Mouse (Mus musculus) layer of hippocampus, postnatal 10 days (tissue): ENCODE results near the gene Kif1b. TPM values are rescaled to one million over a fixed set of nuclear protein-coding genes. Genes with fewer than 3 reads are reported as not detected.
A peak's percentile ranks its signal among the peaks of the same experiment; 100 is the strongest.
"Not testable (repeated sequence)": the region's sequence is repeated elsewhere in the genome, so short reads cannot be mapped to it uniquely, and the experiment has no call there.

ENCODE experiments used
- DNase-seq, 2 experiments: peaks; one replicate each; pipeline ENCODE4 v3.0.0; 2021; ENCODE audit warnings: low spot score in 2 of 2
- total RNA-seq, 2 experiments: library from RNA; stranded (reverse); gene quantifications; 2 replicates each; pipeline ENCODE4 v1.2.3; 2021

The Kif1b gene
- total RNA-seq, 2 experiments from 2014 or later: 402 to 413 TPM

- no peak for DNase-seq
Measured at GRCm38 (mm10) chr4:149226311-149226710, 81.2 kb downstream of the Kif1b start.

DNA sequence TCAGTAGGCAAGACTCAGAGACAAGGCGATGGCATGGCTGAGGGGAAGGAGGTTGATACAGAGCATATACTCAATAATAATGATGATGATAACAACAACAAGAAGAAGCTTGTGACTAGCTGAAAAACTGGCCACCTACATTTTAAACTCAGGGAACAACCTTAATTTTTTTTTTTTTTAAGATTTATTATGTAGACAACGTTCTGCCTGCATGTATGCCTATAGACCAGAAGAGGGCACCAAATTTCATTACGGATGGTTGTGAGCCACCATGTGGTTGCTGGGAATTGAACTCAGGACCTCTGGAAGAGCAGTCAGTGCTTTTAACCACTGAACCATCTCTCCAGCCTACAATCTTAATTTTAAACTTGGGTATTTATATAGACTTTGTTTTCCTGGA is 84.0 kb downstream of the Kif1b start:
- DNase-seq: no peak

DNA sequence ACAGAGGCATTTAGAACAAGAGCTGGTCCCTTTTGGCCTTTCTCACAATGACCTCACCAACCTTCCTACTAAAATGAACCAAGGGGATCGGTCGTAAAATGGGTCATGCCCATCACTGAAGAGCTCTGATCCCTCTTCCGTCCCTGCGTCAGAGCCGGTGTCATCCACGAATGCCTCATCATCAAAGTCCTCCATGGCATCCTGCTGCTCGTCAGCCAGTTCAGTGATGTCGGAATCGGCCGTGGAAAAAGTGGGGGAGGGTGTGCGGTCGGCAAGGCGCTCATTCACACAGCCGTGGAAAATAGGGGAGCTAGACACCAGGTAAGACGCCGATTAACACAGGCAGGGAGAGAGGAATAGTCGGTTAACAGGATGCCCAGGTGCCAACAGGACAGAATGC is 87.0 kb downstream of the Kif1b start:
- DNase-seq: peak; percentile 20 to 33

DNA sequence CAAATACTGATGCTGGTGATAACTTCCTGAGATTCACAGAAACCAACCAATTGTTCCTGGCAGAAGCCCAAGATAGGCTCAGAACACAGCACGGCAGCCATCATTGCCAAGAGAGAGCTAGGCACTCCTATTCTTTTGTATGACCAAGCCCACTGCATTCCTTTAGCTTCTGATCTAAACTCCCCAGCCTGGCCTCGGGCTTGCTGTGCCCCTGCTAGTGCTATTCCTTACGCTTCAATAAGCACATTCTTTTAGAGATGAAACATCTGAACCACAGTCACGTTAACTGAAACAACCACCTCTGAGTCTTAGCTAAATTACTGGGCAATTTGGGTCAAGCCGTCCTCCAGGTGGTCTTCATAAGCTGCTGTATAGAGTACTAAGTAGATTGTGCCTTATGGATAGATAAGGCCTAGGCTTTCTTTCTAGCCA is 87.4 kb downstream of the Kif1b start:
- DNase-seq: peak; percentile 36

DNA sequence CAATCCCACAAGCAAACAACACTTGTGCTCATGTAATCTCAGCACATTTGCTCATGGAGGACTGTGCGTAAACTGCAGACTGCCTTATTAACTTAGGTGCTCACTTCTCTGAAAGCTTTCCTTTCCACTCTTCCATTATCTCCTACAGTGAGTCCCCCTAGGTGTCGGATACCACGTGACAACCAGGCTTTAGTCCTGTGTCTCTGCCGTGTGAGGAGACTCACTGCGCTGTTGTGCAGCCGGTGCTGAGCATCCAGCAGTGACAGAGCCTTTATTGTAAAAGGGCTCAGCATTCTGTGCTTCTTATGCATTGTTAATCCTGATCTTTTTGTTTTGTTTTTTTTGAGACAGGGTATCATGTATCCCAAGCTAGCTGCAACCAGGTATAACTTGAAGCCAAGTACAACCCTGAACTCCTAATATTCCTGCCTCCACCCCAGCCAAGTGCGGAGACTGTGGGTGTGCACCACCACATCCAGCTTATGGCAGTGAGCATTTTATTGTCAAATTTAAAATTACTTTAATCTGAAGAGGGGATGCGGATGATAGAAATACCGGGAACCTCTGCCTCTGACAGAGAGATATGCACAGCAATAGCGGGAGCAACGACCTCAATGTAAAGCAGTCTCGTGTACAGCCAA is 88.0 kb downstream of the Kif1b start:
- DNase-seq: no peak

GRCm38 (mm10) chr4:149218476-149218875 is 89.0 kb downstream of the Kif1b start:
- DNase-seq: no peak

GRCm38 (mm10) chr4:149215982-149216381 is 91.5 kb downstream of the Kif1b start:
- no peak for DNase-seq

DNA sequence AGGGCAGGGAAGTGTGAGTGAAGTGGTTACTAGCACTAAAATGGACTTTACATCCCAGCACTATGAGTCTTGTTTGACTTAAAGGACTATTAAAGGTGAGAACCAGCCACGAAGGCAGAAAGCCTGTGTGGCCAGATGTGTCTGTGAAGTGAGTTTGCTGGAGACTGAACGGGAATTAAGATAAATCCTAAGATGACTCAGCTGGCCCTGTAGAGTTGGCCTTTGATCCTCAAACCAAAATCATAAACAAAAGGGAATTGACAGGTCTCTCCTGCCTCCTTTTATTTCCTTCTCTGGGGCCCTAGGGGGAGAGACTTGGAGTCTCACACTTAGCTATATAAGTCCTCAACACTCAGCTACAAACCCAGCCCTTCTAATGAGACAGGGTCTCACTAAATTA is 92.1 kb downstream of the Kif1b start:
- DNase-seq: no peak

- DNase-seq: not testable (repeated sequence)
Measured at GRCm38 (mm10) chr4:149214468-149214867, 93.0 kb downstream of the Kif1b start.

- DNase-seq: no peak
Measured at GRCm38 (mm10) chr4:149213466-149213865, 94.0 kb downstream of the Kif1b start.

- not testable (repeated sequence) for DNase-seq
Measured at GRCm38 (mm10) chr4:149211441-149211840, 96.1 kb downstream of the Kif1b start.

DNA sequence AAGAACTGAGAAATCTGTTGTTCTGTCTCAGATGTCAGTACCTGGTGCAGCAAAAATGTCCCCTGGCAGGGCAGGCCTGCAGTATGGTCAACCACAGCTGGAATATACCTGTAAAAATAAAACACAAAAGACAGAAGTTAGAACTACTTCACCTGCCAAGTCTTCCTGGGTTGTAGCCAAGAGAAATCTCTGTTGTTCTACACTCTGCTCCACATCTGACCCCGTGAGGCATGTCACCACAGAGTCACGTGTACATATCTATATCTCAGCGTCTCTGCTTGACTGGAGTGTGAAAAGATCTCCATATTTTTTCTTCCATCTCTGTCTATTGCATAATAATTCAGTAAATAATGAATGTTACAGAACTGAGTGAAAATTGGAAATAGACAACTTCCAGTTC is 105.0 kb downstream of the Kif1b start:
- no peak for DNase-seq

GRCm38 (mm10) chr4:149201110-149201509 is 106.4 kb downstream of the Kif1b start:
- no peak for DNase-seq

DNA sequence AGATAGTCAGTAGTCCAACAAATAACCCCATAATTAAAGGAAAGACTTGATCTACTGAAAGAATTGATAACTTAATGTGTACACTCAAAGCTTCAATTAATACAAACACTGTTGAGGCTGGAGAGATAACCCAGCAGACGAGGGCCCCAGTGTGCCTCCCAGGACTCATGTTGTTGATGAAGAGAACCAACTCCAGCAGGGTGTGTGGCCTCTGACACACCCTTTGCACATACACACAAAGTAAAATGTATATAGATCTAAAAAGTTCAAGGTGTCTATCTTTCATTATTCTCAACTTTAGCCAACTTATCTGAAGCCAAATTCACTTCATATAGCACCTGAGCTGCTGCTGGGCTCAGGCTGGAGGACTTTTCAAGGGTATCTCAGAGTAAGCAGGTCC is 110.3 kb downstream of the Kif1b start:
- DNase-seq: no peak

DNA sequence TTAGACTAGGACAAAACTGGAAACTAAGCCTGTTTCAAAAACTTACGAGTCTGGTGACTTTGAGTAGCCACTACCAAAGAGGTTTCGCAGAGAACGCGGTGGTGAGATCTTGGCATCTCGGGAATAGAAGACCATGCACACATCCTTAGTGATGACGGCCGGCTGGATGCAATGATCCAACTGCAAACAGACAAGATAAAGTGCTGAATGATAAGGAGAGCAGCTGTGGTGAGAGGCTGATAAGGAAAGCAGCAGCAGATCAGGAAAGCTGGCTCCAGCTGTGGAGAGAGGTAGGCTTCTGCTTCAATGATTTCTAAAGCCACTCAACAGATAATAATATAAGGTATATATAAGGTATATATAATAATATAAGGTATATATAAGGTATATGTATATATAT is 116.4 kb downstream of the Kif1b start:
- DNase-seq: no peak

GRCm38 (mm10) chr4:149188563-149188962 is 118.9 kb downstream of the Kif1b start:
- DNase-seq: no peak

GRCm38 (mm10) chr4:149182755-149183154 is 124.7 kb downstream of the Kif1b start:
- DNase-seq: peak in 1 of 2 experiments; percentile 37

DNA sequence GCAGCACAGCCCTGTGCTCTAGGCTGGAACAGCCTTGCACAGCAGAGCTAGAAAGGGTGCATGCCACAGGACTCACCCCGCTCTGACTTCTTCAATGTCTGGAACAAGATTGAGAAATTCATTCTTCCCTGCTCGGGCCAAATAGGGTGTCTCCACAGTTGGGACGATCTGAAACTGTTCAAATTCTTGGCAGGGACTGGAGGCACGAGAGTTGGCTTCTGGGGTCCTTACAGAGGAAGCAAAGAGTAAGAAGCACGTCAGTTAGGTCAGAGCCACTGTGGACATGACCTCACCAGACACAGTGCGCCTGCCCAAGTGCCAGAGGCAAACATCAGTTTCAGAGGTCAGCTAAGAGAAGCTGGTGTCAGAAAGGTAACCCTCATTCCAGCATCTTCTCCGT is 125.3 kb downstream of the Kif1b start:
- no peak for DNase-seq

- no peak for DNase-seq
Measured at GRCm38 (mm10) chr4:149179573-149179972, 127.9 kb downstream of the Kif1b start.

DNA sequence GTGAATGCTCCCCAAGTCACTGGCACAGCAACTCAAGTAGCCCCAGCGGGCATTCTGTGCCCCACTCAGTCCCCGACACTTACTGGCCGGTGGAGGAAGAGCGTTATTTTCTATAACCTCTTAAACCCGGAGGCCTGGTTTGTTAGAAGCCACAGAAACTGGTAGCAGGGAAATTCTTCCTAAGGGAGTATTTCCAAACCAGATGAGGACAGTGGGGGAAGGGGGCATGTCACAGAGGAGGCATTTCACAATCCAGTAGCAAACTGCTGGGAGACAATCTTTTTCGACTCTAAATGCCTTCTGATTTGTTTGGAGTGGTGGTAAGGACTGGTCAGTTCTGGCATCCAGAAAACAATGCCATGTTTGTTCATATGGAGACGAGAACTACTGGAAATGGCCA is 128.3 kb downstream of the Kif1b start:
- no peak for DNase-seq

- no peak for DNase-seq
Measured at GRCm38 (mm10) chr4:149178328-149178727, 129.2 kb downstream of the Kif1b start.

GRCm38 (mm10) chr4:149177046-149177445 is 130.4 kb downstream of the Kif1b start:
- no peak for DNase-seq

- DNase-seq: no peak
Measured at GRCm38 (mm10) chr4:149176645-149177044, 130.8 kb downstream of the Kif1b start.

DNA sequence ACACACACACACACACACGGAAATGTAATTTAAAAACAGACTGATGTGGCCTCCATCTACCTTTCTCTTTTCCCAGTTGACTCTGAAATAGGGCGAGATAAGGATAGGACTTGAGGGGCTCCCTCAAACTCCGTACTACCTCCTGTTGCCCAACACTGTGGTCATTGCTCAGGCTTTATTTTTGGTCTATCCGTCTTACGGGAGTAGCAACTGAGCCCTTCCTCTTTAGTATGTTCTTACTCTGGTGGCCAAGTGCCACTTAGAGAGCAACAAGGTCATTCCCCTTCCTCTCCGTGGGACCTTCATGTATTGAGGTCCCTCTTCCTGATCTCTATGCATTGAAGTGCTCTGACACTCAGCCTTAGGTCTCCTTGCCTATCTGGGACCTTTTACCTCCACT is 133.8 kb downstream of the Kif1b start:
- no peak for DNase-seq
